Mouse (Mus musculus): ENCODE measurements around the gene Cd180.
A peak's percentile ranks its signal among the peaks of the same experiment; 100 is the strongest.
"Not testable (repeated sequence)": the region's sequence is repeated elsewhere in the genome, so short reads cannot be mapped to it uniquely, and the experiment has no call there.

The Cd180 gene

DNA sequence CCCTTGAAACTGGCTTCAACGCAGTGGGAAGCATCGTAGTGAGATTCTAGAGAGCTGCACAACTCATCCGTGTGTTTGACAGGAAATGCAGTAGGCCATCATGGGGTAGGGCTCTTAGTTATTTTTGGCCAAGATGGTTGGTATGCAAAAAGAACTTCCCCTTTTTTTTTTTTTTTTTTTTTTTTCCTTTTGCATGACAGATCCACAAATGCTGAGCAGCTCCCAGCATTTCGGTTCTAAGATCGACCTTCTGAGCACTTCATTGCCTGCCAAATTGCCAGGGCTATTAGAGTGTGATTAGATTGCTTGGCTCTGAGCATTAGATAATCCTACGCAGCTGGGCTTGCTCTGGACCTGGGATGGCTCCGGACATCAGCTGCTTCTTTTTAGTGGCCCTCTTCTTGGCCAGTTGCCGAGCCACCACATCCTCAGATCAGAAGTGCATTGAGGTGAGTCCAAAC is at the start of gene Cd180:
Cd180 (plus strand) TSS at position 218 of the 461 bp plus-strand sequence.
- DNase-seq (ENCODE audit: low spot score) = no peak

- DNase-seq (ENCODE audit: low spot score) = no peak
Observed at GRCm38 (mm10) chr13:102644344-102644743, 49.0 kb upstream of the Cd180 start.

DNA sequence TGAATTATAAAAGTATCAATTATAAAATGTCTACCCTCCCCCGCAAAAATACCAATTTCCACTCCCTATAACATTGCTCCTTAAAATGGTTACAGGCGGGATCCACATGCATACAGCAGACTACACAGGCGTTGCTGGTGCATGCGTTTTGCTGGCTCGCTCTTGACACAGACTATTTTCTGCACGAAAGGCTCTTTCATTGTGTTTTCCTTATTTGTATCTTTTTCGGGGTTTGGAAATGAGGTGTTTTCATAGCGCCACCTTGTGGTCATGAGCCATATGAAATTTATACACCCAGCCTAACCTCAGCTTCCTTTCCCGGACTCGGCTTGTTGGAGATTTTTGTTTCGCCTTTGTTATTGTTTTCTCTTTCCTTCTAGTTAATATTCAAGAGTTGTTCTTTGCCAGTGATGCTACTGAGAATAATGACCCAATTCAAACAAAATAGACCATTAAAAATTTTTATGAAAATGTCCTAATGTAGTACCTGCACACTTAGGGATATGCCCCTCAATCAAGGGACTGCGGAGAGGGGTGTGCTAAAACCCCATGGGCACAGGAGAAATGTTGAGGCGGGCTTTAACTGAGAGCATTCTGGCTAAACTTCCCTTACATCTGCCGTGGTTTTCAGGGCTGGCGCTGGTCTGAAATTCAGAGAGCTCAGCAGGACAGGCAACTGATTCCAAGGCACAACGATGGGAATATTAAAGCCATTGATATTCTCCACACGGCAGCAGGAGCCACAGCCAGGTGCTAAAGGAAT is 48.4 kb upstream of the Cd180 start:
- DNase-seq (ENCODE audit: low spot score) = peak; percentile 46

- DNase-seq (ENCODE audit: low spot score) = no peak
Observed at GRCm38 (mm10) chr13:102646271-102646771, 47.0 kb upstream of the Cd180 start.

GRCm38 (mm10) chr13:102647511-102647910 is 45.8 kb upstream of the Cd180 start:
- DNase-seq (ENCODE audit: low spot score) = no peak

- no peak for DNase-seq (ENCODE audit: low spot score)
Observed at GRCm38 (mm10) chr13:102652303-102652889, 41.0 kb upstream of the Cd180 start.

GRCm38 (mm10) chr13:102655071-102655570 is 38.2 kb upstream of the Cd180 start:
- DNase-seq (ENCODE audit: low spot score) = no peak

DNA sequence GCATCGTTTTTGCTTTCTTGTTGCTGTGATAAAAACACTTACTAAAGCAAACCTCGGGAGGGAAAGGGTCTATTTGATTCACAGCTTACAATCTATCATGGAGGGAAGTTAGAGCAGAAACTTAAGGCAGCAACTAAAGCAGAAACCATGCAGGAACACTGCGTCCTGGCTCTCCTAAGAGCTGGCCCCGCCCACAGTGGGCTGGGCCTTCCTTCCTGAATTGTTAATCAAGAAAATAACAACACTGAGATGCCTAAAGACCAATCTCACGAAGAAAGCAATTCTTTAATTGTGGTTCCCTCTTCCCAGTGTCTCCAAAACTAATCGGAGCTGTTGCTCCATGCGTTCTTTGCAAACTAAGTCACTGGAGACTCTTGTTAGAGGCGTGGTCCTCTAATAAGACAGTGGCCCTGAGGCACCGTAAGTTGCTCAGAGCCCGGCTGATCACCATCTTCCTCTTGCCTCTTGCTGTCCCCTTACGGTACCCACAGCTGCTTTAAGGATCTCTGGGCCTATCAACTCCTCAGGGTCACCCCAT is 37.1 kb upstream of the Cd180 start:
- DNase-seq (ENCODE audit: low spot score) = no peak

DNA sequence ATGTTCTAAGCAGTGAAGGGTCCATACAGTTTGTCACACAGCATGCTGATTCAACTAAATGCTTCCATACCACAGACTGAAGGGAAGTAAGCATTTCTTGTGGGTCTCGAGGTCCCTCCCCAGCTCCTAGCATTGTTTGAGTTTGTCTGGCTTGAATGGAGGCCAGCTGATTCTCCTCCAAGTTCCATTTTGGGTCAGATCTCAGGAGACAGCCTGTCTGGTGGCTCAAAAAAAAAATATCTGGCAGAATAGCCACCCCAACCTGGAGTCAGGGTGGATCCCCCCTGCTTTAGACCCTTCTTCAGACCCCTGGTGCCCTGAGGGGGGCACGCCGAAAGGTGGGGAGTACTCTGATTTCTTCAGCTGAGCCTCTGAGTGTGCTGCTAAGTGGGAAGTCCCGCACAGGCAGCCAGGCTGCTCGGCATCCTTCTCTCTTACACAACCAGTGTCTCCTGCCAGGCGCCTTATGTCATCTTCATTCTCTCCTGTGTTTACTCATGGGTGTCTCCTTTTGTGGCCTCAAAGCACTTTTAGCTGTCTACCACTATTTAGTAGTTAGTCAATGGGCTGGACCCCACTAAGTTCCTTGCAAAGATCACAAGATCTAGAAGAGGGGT is 35.0 kb upstream of the Cd180 start:
- DNase-seq (ENCODE audit: low spot score) = no peak

DNA sequence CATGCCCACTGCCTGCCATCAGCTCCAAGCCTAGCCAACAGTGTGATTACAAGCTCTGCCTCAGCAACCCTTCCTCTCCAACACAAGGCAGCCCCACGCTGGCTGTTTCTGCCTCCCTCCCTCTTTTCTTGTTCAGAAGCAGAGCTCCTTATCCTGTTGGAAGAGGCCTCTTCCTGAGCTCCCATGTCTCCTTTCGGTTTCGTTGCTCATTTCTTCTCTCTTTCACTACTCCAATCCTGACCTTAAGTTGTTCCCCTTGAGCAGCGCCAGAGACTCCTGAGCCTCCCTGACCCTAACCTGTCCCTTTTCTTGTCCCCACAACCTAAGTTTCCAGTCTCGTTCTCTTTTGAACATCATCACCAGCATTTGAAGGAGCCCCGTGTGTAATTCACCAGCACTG is 29.3 kb upstream of the Cd180 start:
- no peak for DNase-seq (ENCODE audit: low spot score)

DNA sequence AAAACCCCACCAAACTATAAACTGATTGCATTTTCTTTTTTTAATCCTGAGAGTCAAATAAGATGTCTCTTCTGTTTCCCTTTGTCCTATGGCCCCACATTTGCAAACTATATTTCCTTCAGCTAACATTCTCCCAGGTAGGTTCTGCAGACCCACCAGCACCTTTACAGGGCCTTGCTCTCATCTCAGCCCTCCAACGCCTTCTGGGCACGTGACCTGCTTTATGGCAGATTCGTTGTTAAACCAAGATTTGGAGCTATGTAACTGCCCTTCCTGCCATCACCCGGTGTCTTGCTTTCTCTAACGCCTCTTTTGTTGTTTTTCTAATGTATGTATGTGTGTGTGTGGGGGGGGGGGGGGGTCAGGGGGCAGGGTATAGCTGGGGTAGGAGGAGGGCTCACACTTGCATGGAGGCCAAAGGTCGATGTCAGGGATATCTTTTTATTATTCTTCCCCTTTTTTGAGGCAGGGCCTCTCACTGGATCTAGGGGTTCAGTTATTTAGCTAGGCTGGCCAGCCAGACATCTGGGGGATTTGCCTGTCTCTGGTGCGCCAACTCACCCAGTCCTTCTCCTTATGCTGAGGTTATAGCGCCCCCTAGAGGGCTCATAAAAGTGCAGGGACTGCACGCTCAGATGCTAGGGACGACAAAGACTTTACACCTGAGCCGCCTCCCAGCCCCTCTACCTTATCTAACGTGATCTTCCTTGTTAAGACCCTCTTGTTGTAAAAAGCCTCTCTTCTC is 28.3 kb upstream of the Cd180 start:
- peak; percentile 57 for DNase-seq (ENCODE audit: low spot score)

GRCm38 (mm10) chr13:102665588-102666232 is 27.6 kb upstream of the Cd180 start:
- no peak for DNase-seq (ENCODE audit: low spot score)

DNA sequence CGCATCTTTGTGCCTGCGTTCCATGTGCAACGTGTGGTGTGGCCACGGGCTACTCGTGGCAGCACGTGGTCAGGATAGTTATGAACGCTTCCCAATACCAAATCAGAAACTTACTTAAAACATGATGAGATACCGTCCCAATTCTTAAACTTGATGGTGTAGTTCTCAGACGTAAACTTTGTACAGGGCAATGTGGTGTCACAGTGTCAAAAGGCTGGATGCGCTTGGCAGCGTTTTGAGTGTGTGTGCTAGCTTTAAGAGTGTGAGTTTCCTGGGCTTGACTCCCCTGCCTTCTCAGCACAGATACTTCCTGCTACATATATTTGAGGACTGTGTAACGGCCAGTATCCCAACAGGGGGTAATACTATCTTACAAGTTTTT is 27.1 kb upstream of the Cd180 start:
- no peak for DNase-seq (ENCODE audit: low spot score)

DNA sequence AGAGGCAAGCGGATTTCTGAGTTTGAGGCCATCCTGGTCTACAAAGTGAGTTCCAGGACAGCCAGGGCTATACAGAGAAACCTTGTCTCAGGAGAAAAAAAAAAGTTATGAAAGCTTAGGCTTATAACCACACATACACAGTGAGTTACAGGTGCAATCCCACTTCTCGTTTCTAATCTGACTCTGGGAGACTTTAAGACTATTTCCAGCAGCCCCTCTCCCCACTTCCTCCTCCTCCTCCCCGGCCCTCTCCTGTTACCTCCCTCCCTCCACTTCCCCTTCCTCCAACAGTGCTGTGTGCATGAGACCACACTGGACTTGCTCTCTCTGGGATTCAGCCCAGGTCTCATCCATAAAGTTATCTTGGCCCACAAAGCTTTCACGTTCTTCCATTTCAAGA is 26.6 kb upstream of the Cd180 start:
- DNase-seq (ENCODE audit: low spot score) = no peak

DNA sequence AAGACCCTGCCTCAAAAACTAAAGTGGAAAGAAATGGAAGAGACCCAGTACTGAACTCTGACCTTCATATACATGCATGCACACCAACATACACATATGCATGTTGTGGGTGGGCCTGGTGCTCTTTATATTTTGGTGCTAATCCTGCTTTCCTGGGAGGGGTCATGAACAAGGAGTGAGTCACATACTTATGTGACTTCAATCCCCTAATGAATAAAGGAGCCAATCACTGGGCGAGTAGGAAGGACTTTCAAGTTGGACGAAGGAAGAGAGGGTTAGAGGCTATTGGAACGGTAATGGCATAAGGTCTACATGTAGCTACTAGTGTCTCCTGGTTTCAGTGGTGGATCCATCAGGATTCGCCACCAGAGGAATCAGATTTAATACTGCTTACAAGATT is 26.0 kb upstream of the Cd180 start:
- no peak for DNase-seq (ENCODE audit: low spot score)

DNA sequence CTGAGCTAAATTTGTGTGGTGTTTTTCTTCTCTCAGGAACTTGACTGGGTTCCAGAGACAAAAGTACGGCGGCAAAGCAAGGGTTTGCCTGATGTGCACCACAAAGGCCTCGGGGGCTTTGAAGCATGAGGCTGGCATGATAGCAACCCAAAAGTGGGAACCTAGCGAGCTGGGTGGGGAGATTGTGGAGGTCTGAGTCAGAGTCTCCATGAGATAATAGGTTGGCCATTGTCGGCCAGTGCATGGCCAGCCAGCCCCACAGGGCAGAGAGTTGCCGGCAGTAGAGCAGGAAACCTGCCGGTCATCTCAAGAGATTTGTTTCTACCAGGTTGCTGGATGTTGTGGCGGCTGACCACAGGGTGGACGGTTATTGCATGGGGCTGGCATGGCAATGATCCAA is 25.5 kb upstream of the Cd180 start:
- DNase-seq (ENCODE audit: low spot score) = no peak

DNA sequence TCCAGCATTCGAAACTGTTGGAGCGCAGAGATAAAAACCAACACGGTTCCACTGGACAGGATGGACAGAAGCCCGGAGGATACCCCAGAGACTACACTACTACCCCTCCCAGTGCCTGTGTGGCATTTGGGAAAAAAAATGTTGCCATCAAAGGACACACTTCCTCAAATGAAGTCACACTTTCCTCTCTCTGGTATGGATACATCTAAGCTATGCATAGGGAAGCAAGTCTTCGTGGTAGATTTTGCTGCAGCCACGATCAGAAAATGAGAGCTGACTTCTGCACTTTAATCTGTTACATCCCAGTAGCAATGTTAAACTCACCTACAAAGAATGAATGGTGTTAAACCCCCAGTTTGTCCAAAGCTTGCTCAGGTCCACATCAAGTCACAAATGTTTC is 24.4 kb upstream of the Cd180 start:
- DNase-seq (ENCODE audit: low spot score) = no peak

- no peak for DNase-seq (ENCODE audit: low spot score)
Observed at GRCm38 (mm10) chr13:102669522-102670256, 23.7 kb upstream of the Cd180 start.

GRCm38 (mm10) chr13:102670503-102670902 is 22.9 kb upstream of the Cd180 start:
- no peak for DNase-seq (ENCODE audit: low spot score)

DNA sequence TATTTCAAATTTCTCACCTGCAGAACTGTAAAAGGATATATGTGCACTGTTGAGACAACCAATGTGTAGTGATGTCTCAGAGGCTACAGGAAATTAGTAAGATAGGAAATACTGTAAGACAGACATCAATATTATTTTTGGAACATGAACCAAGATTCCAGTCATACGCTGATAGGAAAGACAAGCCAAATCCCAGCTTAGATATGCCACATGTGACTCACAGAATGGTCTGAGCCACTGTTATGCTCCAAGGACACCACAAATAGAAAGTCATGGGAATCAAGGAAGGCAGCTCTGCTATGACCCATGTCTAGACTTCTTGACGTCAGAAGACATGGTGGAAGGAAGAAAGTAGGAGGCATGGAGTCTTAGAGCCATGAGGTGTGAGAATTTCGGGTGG is 19.3 kb upstream of the Cd180 start:
- no peak for DNase-seq (ENCODE audit: low spot score)

GRCm38 (mm10) chr13:102677602-102678001 is 15.8 kb upstream of the Cd180 start:
- DNase-seq (ENCODE audit: low spot score) = not testable (repeated sequence)
